Mouse (Mus musculus): ENCODE measurements around the gene Dmd. TPM values are rescaled to one million over a fixed set of nuclear protein-coding genes. Genes with fewer than 3 reads are reported as not detected.

Dmd gene
- polyA plus RNA-seq (2014; fragmentation: Nextera tagmentation; extraction: Ambion mirVana): 19.2 and 21.0 TPM in 2 replicates

DNA sequence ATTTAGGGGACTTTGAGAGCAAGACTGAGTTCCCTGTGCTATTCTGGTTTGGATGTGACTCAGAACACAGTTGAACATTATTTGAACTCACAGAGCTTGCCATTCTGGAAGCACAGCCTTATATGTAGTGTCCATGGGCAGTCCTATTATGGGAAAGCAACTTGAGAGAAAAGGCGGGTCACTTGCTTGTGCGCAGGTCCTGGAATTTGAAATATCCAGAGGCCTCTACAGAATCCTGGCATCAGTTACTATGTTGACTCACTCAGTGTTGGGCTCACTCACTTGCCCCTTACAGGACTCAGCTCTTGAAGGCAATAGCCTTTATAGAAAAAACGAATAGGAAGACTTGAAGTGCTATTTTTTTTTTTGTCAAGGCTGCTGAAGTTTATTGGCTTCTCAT lies at the start of gene Dmd:
Dmd (plus strand) TSS at position 241 of the 400 bp plus-strand sequence.
- Histone ChIP-seq H3K27me3 (ENCODE audit: control insufficient read depth, insufficient read depth, low read length) (no peaks in the 10 kb centered on the region), H3K4me1 (ENCODE audit: control insufficient read depth, insufficient read depth, low read length) (no peaks in the 10 kb centered on the region), H3K9me3 (ENCODE audit: control insufficient read depth, low read length) (no peaks in the 10 kb centered on the region), H3K4me3 (ENCODE audit: low read depth, low read length) (no peak within 1 kb of the TSS), H3K4me2 (ENCODE audit: low read depth, severe bottlenecking) (no peak within 1 kb of the TSS), H3K9ac (ENCODE audit: low read length) (no peak within 1 kb of the TSS), H3K36me3 (ENCODE audit: control insufficient read depth, insufficient read depth, low read length) (no peaks in the 10 kb centered on the region), H3K27ac (replicated peaks; ENCODE audit: low read depth, low read length) (no peak within 1 kb of the TSS)
- DNase-seq (ENCODE audit: low spot score) (no peak), ATAC-seq (ENCODE audit: insufficient number of reproducible peaks, low FRiP score, low TSS enrichment, low read depth) (no peak)
- WGBS: 64% methylated on average over 3 of the region's 3 CpGs

DNA sequence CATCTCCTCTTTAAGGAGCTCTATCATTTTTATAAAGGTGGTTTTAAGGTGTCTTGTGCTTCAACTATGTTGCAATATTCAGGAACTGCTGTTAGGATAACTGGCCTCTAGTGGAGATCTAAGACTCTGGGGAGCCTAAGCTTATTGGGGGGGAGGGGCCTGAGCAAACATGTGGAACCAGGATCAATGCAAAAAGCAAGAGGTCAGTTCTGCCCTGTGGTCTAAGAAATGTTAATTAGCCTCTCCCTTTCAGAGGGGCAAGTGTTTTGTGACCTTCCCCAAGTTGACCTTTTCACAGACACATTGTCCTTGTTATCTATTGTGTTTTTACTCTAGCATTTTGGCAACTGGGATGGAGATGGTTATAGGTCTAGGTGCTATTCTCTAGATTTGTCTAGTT lies 47.2 kb upstream of the Dmd start:
- no peak overlapping the region for H3K4me3 ChIP-seq (ENCODE audit: low read depth, low read length)
- H3K4me1 ChIP-seq (ENCODE audit: control insufficient read depth, insufficient read depth, low read length): no peaks in the 10 kb centered on the region
- ATAC-seq (ENCODE audit: insufficient number of reproducible peaks, low FRiP score, low TSS enrichment, low read depth) (no peak), DNase-seq (ENCODE audit: low spot score) (no peak)
- H3K4me2 ChIP-seq (ENCODE audit: low read depth, severe bottlenecking): no peak overlapping the region
- no peaks in the 10 kb centered on the region for H3K27me3 ChIP-seq (ENCODE audit: control insufficient read depth, insufficient read depth, low read length)
- no peaks in the 10 kb centered on the region for H3K9me3 ChIP-seq (ENCODE audit: control insufficient read depth, low read length)
- H3K9ac ChIP-seq (ENCODE audit: low read length): no peak overlapping the region
- no peaks in the 10 kb centered on the region for H3K36me3 ChIP-seq (ENCODE audit: control insufficient read depth, insufficient read depth, low read length)
- no peak overlapping the region for H3K27ac ChIP-seq (replicated peaks; ENCODE audit: low read depth, low read length)

DNA sequence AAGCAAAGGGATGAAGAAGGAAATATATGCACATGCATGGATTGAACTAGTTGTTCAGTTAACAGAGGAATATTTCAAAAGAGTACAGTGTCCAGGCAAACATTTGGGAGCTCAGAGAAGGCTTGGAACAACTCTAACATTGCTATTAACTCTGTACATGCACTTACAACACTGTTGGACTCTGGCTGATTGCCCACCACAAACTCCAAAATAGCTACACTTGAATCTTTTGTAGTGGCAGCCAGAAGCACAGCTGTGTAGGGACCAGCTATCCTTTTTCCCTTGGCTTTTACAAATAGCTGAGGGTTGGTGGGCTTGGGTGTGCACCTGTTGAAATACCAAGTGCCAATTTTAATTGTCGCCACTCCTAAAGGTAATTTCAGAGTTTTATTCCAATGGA lies 39.0 kb downstream of the Dmd start:
- Histone ChIP-seq H3K4me3 (ENCODE audit: low read depth, low read length) (no peak overlapping the region), H3K9me3 (ENCODE audit: control insufficient read depth, low read length) (no peaks in the 10 kb centered on the region), H3K4me1 (ENCODE audit: control insufficient read depth, insufficient read depth, low read length) (no peaks in the 10 kb centered on the region), H3K4me2 (ENCODE audit: low read depth, severe bottlenecking) (no peak overlapping the region), H3K36me3 (ENCODE audit: control insufficient read depth, insufficient read depth, low read length) (no peaks in the 10 kb centered on the region), H3K27ac (replicated peaks; ENCODE audit: low read depth, low read length) (no peak overlapping the region), H3K27me3 (ENCODE audit: control insufficient read depth, insufficient read depth, low read length) (no peaks in the 10 kb centered on the region), H3K9ac (ENCODE audit: low read length) (no peak overlapping the region)
- ATAC-seq (ENCODE audit: insufficient number of reproducible peaks, low FRiP score, low TSS enrichment, low read depth) (no peak), DNase-seq (ENCODE audit: low spot score) (no peak)
- 86% methylated on average over 1 of the region's 1 CpGs for WGBS

DNA sequence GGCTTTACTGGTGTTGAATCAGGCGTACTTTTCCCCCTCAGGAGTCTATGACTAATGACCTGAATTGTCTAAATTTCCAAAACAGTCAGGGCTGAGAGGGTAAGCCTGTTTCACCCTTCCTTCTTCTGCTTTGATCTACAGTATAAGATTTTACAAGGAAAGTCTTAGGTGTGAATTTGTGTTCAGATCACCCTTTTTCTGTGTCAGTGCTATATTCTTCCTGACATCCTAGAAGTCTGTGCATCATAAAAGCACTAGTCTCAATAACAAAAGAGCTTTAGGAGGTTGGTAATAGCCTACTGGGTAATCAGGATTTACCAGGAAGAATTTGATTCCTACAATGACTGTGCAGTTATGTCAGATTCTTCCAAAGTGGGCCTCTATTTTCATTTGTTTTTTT lies 101.5 kb downstream of the Dmd start:
- WGBS: 68% methylated on average over 1 of the region's 1 CpGs
- no peak overlapping the region for H3K4me2 ChIP-seq (ENCODE audit: low read depth, severe bottlenecking)

DNA sequence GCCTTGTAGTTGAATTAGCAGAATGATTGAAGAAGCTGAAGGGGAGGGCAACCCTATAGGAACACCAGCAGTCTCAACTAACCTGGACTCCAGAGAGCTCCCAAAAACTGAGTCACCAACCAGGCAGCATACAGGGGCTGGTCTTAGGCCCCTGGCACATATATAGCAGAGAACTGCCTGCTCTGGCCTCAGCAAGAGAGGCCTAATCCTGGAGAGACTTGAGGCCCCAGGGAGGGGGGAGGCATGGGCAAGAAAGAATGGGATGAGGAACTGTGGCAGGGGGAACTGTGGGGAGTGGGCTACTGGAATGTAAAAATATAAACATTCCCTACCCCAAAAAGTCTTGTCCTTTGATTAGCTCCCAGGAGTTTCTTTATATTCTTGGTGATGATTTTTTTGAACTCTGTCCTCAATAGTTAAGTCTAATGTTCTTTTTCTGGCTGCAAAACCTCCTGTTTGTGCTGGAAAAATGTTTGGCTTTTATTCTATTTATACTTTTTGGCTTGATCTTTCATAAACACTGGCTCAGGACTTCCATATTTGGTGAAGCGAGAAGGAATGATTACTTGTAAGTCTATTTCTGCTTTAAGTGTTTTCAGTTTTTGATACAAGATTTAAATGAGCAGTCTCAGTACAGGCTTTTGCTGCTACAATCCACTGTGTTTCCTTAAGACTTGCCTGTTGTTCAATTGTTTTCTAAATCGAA lies 167.7 kb downstream of the Dmd start:
- Histone ChIP-seq H3K9ac (ENCODE audit: low read length) (no peak overlapping the region), H3K4me2 (ENCODE audit: low read depth, severe bottlenecking) (no peak overlapping the region), H3K4me1 (ENCODE audit: control insufficient read depth, insufficient read depth, low read length) (no peaks in the 10 kb centered on the region), H3K27me3 (ENCODE audit: control insufficient read depth, insufficient read depth, low read length) (no peaks in the 10 kb centered on the region), H3K4me3 (ENCODE audit: low read depth, low read length) (no peak overlapping the region), H3K9me3 (ENCODE audit: control insufficient read depth, low read length) (no peaks in the 10 kb centered on the region), H3K27ac (replicated peaks; ENCODE audit: low read depth, low read length) (no peak overlapping the region), H3K36me3 (ENCODE audit: control insufficient read depth, insufficient read depth, low read length) (no peaks in the 10 kb centered on the region)
- 83% methylated on average over 2 of the region's 2 CpGs for WGBS
- DNase-seq (ENCODE audit: low spot score) (no peak), ATAC-seq (ENCODE audit: insufficient number of reproducible peaks, low FRiP score, low TSS enrichment, low read depth) (no peak)

More for the DNA sequence above, 101.5 kb downstream of the Dmd start:
- Histone ChIP-seq H3K27ac (replicated peaks; ENCODE audit: low read depth, low read length) (no peak overlapping the region), H3K27me3 (ENCODE audit: control insufficient read depth, insufficient read depth, low read length) (no peaks in the 10 kb centered on the region), H3K9me3 (ENCODE audit: control insufficient read depth, low read length) (no peaks in the 10 kb centered on the region), H3K4me1 (ENCODE audit: control insufficient read depth, insufficient read depth, low read length) (no peaks in the 10 kb centered on the region), H3K4me3 (ENCODE audit: low read depth, low read length) (no peak overlapping the region), H3K9ac (ENCODE audit: low read length) (no peak overlapping the region), H3K36me3 (ENCODE audit: control insufficient read depth, insufficient read depth, low read length) (no peaks in the 10 kb centered on the region)
- no peak for DNase-seq (ENCODE audit: low spot score)
- ATAC-seq (ENCODE audit: insufficient number of reproducible peaks, low FRiP score, low TSS enrichment, low read depth): no peak

DNA sequence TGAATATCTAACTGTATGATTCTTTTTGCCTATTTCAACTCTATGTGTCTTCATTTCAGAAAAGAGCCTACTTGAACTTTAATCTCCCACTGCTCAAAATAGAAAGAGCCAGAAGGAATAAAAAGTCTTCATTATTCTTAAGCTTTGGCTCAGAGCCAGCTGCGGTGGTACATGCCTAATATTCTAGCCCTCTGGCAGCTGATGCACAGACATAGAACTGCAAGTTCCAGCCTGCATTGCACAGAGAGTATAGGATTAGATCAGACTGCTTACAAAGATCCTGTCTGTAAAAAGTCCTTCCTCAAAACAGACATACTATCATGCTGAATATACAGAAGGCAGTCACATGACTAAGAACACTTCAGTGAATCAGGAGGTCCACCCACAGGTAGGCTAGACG lies 168.5 kb downstream of the Dmd start:
- Histone ChIP-seq H3K4me1 (ENCODE audit: control insufficient read depth, insufficient read depth, low read length) (no peaks in the 10 kb centered on the region), H3K9ac (ENCODE audit: low read length) (no peak overlapping the region), H3K4me3 (ENCODE audit: low read depth, low read length) (no peak overlapping the region), H3K27me3 (ENCODE audit: control insufficient read depth, insufficient read depth, low read length) (no peaks in the 10 kb centered on the region), H3K4me2 (ENCODE audit: low read depth, severe bottlenecking) (no peak overlapping the region), H3K9me3 (ENCODE audit: control insufficient read depth, low read length) (no peaks in the 10 kb centered on the region), H3K36me3 (ENCODE audit: control insufficient read depth, insufficient read depth, low read length) (no peaks in the 10 kb centered on the region), H3K27ac (replicated peaks; ENCODE audit: low read depth, low read length) (no peak overlapping the region)
- DNase-seq (ENCODE audit: low spot score): no peak
- 70% methylated on average over 2 of the region's 2 CpGs for WGBS
- no peak for ATAC-seq (ENCODE audit: insufficient number of reproducible peaks, low FRiP score, low TSS enrichment, low read depth)

DNA sequence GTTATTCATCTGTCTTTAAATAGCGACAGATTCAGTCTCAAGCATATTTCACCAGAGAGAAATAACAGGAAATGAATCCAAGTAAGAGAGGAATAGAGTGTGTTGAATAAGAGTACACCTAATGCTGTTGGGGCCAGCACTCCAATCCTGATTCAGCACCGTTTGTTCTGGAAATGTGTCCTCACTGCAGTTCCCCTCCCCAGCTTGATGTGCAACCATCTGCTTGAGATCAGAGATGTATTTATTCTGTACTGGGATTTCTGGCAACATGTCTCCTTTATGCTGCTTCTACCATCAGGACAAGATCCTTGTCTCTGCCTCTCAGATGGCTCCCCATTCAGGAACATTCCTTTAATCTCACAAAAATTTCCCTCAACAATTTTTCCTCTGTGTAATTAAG lies 271.9 kb downstream of the Dmd start:
- Histone ChIP-seq H3K27ac (replicated peaks; ENCODE audit: low read depth, low read length) (no peak overlapping the region), H3K36me3 (ENCODE audit: control insufficient read depth, insufficient read depth, low read length) (no peaks in the 10 kb centered on the region), H3K27me3 (ENCODE audit: control insufficient read depth, insufficient read depth, low read length) (no peaks in the 10 kb centered on the region), H3K4me2 (ENCODE audit: low read depth, severe bottlenecking) (no peak overlapping the region), H3K9ac (ENCODE audit: low read length) (no peak overlapping the region), H3K4me1 (ENCODE audit: control insufficient read depth, insufficient read depth, low read length) (no peaks in the 10 kb centered on the region), H3K4me3 (ENCODE audit: low read depth, low read length) (no peak overlapping the region), H3K9me3 (ENCODE audit: control insufficient read depth, low read length) (no peaks in the 10 kb centered on the region)
- WGBS: 86% methylated on average over 2 of the region's 2 CpGs
- ATAC-seq (ENCODE audit: insufficient number of reproducible peaks, low FRiP score, low TSS enrichment, low read depth): no peak
- DNase-seq (ENCODE audit: low spot score): no peak

DNA sequence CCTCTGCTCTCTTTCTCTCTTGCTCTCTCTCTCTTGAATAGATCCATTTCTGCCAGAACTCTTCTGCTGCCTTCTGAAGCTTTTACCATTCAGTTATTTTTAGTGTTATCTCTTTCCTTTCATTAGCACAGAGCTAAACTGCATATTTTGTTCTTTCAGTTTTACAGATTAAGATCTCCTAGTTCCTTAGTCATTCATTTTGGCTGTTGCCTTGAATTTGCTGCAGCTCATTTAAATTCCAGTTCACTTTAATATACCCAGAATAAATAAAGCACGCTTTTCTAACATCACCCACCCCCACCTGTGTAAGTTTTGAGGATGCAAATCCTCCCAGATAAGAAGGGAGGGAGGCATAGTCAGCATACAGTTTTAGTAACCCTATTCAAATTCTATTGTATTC lies 272.4 kb downstream of the Dmd start:
- H3K4me3 ChIP-seq (ENCODE audit: low read depth, low read length): no peak overlapping the region
- no peaks in the 10 kb centered on the region for H3K36me3 ChIP-seq (ENCODE audit: control insufficient read depth, insufficient read depth, low read length)
- no peak for DNase-seq (ENCODE audit: low spot score)
- H3K27me3 ChIP-seq (ENCODE audit: control insufficient read depth, insufficient read depth, low read length): no peaks in the 10 kb centered on the region
- H3K9me3 ChIP-seq (ENCODE audit: control insufficient read depth, low read length): no peaks in the 10 kb centered on the region
- WGBS: 55% methylated on average over 1 of the region's 1 CpGs
- no peaks in the 10 kb centered on the region for H3K4me1 ChIP-seq (ENCODE audit: control insufficient read depth, insufficient read depth, low read length)
- no peak overlapping the region for H3K4me2 ChIP-seq (ENCODE audit: low read depth, severe bottlenecking)
- ATAC-seq (ENCODE audit: insufficient number of reproducible peaks, low FRiP score, low TSS enrichment, low read depth): no peak
- no peak overlapping the region for H3K9ac ChIP-seq (ENCODE audit: low read length)
- no peak overlapping the region for H3K27ac ChIP-seq (replicated peaks; ENCODE audit: low read depth, low read length)

DNA sequence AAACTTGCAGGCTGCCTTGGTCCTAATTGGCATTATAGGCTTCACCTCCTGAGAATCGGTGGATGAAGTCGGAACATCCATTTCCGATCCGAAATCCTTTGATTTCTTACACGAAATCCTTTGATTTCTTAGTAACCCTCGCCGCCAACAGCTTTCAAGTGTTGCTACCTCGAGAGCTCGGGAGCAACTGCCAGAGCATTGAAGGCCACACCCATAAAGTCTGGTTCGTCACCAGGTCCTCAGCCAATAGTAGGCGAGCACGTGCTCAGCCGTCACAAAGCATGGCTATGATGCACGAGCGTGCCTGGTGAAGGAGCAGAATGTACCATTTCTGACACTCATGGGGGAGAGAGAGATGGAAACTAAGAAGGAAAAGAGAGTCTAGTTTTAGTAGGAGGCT lies 538.9 kb downstream of the Dmd start, which contains the start of gene Tsga8:
Tsga8 (minus strand) TSS at position 327 of the 400 bp plus-strand sequence.
- H3K4me2 ChIP-seq (ENCODE audit: low read depth, severe bottlenecking): no peak within 1 kb of the TSS
- H3K27ac ChIP-seq (replicated peaks; ENCODE audit: low read depth, low read length): no peak within 1 kb of the TSS
- no peak for DNase-seq (ENCODE audit: low spot score)
- 91% methylated on average over 15 of the region's 15 CpGs for WGBS
- ATAC-seq (ENCODE audit: insufficient number of reproducible peaks, low FRiP score, low TSS enrichment, low read depth): no peak
- no peaks in the 10 kb centered on the region for H3K9me3 ChIP-seq (ENCODE audit: control insufficient read depth, low read length)
- H3K9ac ChIP-seq (ENCODE audit: low read length): no peak within 1 kb of the TSS
- H3K4me3 ChIP-seq (ENCODE audit: low read depth, low read length): no peak within 1 kb of the TSS
- H3K36me3 ChIP-seq (ENCODE audit: control insufficient read depth, insufficient read depth, low read length): no peaks in the 10 kb centered on the region
- no peaks in the 10 kb centered on the region for H3K27me3 ChIP-seq (ENCODE audit: control insufficient read depth, insufficient read depth, low read length)
- no peaks in the 10 kb centered on the region for H3K4me1 ChIP-seq (ENCODE audit: control insufficient read depth, insufficient read depth, low read length)

All from limb, embryonic 11.5 days (tissue).